Mouse (Mus musculus) midbrain, embryonic 12.5 days (tissue): ENCODE results near the gene Zfp148. TPM values are rescaled to one million over a fixed set of nuclear protein-coding genes. Genes with fewer than 3 reads are reported as not detected.

Source experiments
- ATAC-seq: fragments of 200-750 bp; cut with Nextera tagmentation; 2 replicates; pipeline ENCODE4 v1.8.0; 2017; ENCODE audit warnings: low read depth, moderate TSS enrichment, moderate library complexity; ENCODE audit not compliant: low FRiP score
- H3K27ac ChIP-seq: fragments of 300-500 bp; sonication (generic); replicated peaks from 2 replicates; pipeline ENCODE4 v1.5.1; 2016; ENCODE audit warnings: mild to moderate bottlenecking
- H3K27me3 ChIP-seq: fragments of 300-500 bp; sonication (generic); 2 replicates; pipeline ENCODE4 v1.6.1; 2016; ENCODE audit warnings: mild to moderate bottlenecking
- H3K36me3 ChIP-seq: fragments of 300-500 bp; sonication (generic); 2 replicates; pipeline ENCODE4 v1.6.1; 2016
- H3K4me1 ChIP-seq: fragments of 300-500 bp; sonication (generic); 2 replicates; pipeline ENCODE4 v1.6.1; 2016
- H3K4me2 ChIP-seq: fragments of 300-500 bp; sonication (generic); replicated peaks from 2 replicates; pipeline ENCODE4 v1.6.1; 2016; ENCODE audit warnings: mild to moderate bottlenecking, moderate library complexity
- H3K4me3 ChIP-seq: fragments of 300-500 bp; sonication (generic); 2 replicates; pipeline ENCODE4 v1.5.1; 2016; ENCODE audit warnings: mild to moderate bottlenecking
- H3K9ac ChIP-seq: fragments of 300-500 bp; sonication (generic); replicated peaks from 2 replicates; pipeline ENCODE4 v1.6.1; 2016; ENCODE audit warnings: mild to moderate bottlenecking, moderate library complexity
- H3K9me3 ChIP-seq: fragments of 300-500 bp; sonication (generic); 2 replicates; pipeline ENCODE4 v1.6.1; 2016; ENCODE audit warnings: mild to moderate bottlenecking
- WGBS: fragments of 180-500 bp; shearing (Covaris S2); methylation state at CpG from one replicate; pipeline ENCODE4 v1.1.7; 2016; 5-methylcytosine and 5-hydroxymethylcytosine counted together
- polyA plus RNA-seq: library from polyadenylated mRNA; unstranded; fragments of >200 nt; fragmentation: Nextera tagmentation; extraction: Ambion mirVana; gene quantifications from 2 replicates; pipeline ENCODE4 v1.2.1, GENCODE M21; 2016

The Zfp148 gene
- polyA plus RNA-seq, 1 experiment from 2014 or later, result 58.1 TPM

- H3K4me1 ChIP-seq, result 0 out of 2 replicates have a peak, but pooled peaks cover 8% of the 10 kb centered on the region
- H3K9ac ChIP-seq, result no peak overlapping the region
- H3K27ac ChIP-seq, result no peak overlapping the region
- no peak overlapping the region for H3K4me2 ChIP-seq
- H3K36me3 ChIP-seq, result no peaks in the 10 kb centered on the region
- H3K4me3 ChIP-seq, result no peak overlapping the region
- H3K27me3 ChIP-seq, result no peaks in the 10 kb centered on the region
- H3K9me3 ChIP-seq, result no peaks in the 10 kb centered on the region
- no peak for ATAC-seq
- whole genome bisulfite sequencing, result 90% methylated on average over 5 of the region's 5 CpGs
These were observed 35.0 kb downstream of the Zfp148 start for GRCm38 (mm10) chr16:33415607-33416006.

- peaks cover 16% of the 10 kb centered on the region for H3K4me1 ChIP-seq
- H3K9me3 ChIP-seq, result no peaks in the 10 kb centered on the region
- no peak overlapping the region for H3K4me2 ChIP-seq
- 0 out of 2 replicates have a peak overlapping the region, but pooled peaks have one; percentile 7 for H3K9ac ChIP-seq
- no peak overlapping the region for H3K4me3 ChIP-seq
- WGBS, result 28% methylated on average over 3 of the region's 3 CpGs
- no peaks in the 10 kb centered on the region for H3K27me3 ChIP-seq
- H3K36me3 ChIP-seq, result peaks cover 23% of the 10 kb centered on the region
- peak overlapping the region; percentile 62 for H3K27ac ChIP-seq
- ATAC-seq, result 0 out of 2 replicates have a peak, but pooled peaks have one; percentile 54
These were observed 47.7 kb downstream of the Zfp148 start for GRCm38 (mm10) chr16:33428327-33428726.

GRCm38 (mm10) chr16:33431660-33432059, 51.0 kb downstream of the Zfp148 start:
- Histone ChIP-seq H3K36me3 (peaks cover 25% of the 10 kb centered on the region), H3K4me2 (no peak overlapping the region), H3K4me3 (no peak overlapping the region), H3K4me1 (peaks cover 13% of the 10 kb centered on the region), H3K27me3 (no peaks in the 10 kb centered on the region), H3K9ac (no peak overlapping the region), H3K27ac (no peak overlapping the region), H3K9me3 (no peaks in the 10 kb centered on the region)
- no peak for ATAC-seq
- WGBS, result 93% methylated on average over 2 of the region's 2 CpGs

- 94% methylated on average over 6 of the region's 6 CpGs for WGBS
These were observed 60.4 kb downstream of the Zfp148 start for GRCm38 (mm10) chr16:33441065-33441464.

GRCm38 (mm10) chr16:33446830-33447229, 66.2 kb downstream of the Zfp148 start:
- Histone ChIP-seq H3K9me3 (no peaks in the 10 kb centered on the region), H3K27ac (no peak overlapping the region), H3K27me3 (no peaks in the 10 kb centered on the region), H3K4me1 (0 out of 2 replicates have a peak, but pooled peaks cover 3% of the 10 kb centered on the region), H3K36me3 (no peaks in the 10 kb centered on the region), H3K4me2 (no peak overlapping the region), H3K4me3 (no peak overlapping the region), H3K9ac (no peak overlapping the region)
- ATAC-seq, result no peak
- WGBS, result 76% methylated on average over 5 of the region's 5 CpGs

More at GRCm38 (mm10) chr16:33441065-33441464, 60.4 kb downstream of the Zfp148 start:
- H3K9me3 ChIP-seq, result no peaks in the 10 kb centered on the region
- no peak overlapping the region for H3K4me3 ChIP-seq
- no peak overlapping the region for H3K4me2 ChIP-seq
- H3K9ac ChIP-seq, result no peak overlapping the region
- H3K27ac ChIP-seq, result no peak overlapping the region
- ATAC-seq, result no peak
- no peaks in the 10 kb centered on the region for H3K27me3 ChIP-seq
- peaks cover 17% of the 10 kb centered on the region for H3K36me3 ChIP-seq
- H3K4me1 ChIP-seq, result no peaks in the 10 kb centered on the region

- H3K27me3 ChIP-seq, result no peaks in the 10 kb centered on the region
- WGBS, result 94% methylated on average over 2 of the region's 2 CpGs
- no peak overlapping the region for H3K4me2 ChIP-seq
- no peak overlapping the region for H3K27ac ChIP-seq
- peaks cover 5% of the 10 kb centered on the region for H3K36me3 ChIP-seq
- ATAC-seq, result no peak
- H3K4me3 ChIP-seq, result no peak overlapping the region
- no peaks in the 10 kb centered on the region for H3K9me3 ChIP-seq
- H3K4me1 ChIP-seq, result peaks cover 4% of the 10 kb centered on the region; the same call in 1 of the 2 replicates
- no peak overlapping the region for H3K9ac ChIP-seq
These were observed 73.2 kb downstream of the Zfp148 start for GRCm38 (mm10) chr16:33453826-33454225.

- ATAC-seq, result no peak
- 50% methylated on average over 2 of the region's 2 CpGs for WGBS
- H3K4me1 ChIP-seq, result peaks cover 4% of the 10 kb centered on the region; the same call in 1 of the 2 replicates
These were observed 73.7 kb downstream of the Zfp148 start for GRCm38 (mm10) chr16:33454306-33454705.

GRCm38 (mm10) chr16:33455263-33455910, 74.8 kb downstream of the Zfp148 start:
- Histone ChIP-seq H3K36me3 (peaks cover 17% of the 10 kb centered on the region), H3K27ac (no peak overlapping the region), H3K9me3 (no peaks in the 10 kb centered on the region), H3K4me1 (peaks cover 4% of the 10 kb centered on the region; the same call in 1 of the 2 replicates), H3K9ac (no peak overlapping the region), H3K27me3 (no peaks in the 10 kb centered on the region), H3K4me2 (no peak overlapping the region), H3K4me3 (no peak overlapping the region)
- 89% methylated on average over 6 of the region's 6 CpGs for WGBS
- ATAC-seq, result no peak

More at GRCm38 (mm10) chr16:33454306-33454705, 73.7 kb downstream of the Zfp148 start:
- Histone ChIP-seq H3K36me3 (peaks cover 8% of the 10 kb centered on the region), H3K9ac (no peak overlapping the region), H3K27ac (no peak overlapping the region), H3K9me3 (no peaks in the 10 kb centered on the region), H3K27me3 (no peaks in the 10 kb centered on the region), H3K4me3 (no peak overlapping the region), H3K4me2 (no peak overlapping the region)

- Histone ChIP-seq H3K9me3 (no peaks in the 10 kb centered on the region), H3K27ac (no peak overlapping the region), H3K4me3 (no peak overlapping the region), H3K9ac (no peak overlapping the region), H3K27me3 (no peaks in the 10 kb centered on the region), H3K4me2 (no peak overlapping the region), H3K36me3 (peaks cover 17% of the 10 kb centered on the region), H3K4me1 (peaks cover 9% of the 10 kb centered on the region; the same call in 1 of the 2 replicates)
- WGBS, result 97% methylated on average over 1 of the region's 1 CpGs
- no peak for ATAC-seq
These were observed 78.5 kb downstream of the Zfp148 start for GRCm38 (mm10) chr16:33459101-33459500.

GRCm38 (mm10) chr16:33461416-33461815, 80.8 kb downstream of the Zfp148 start:
- no peak overlapping the region for H3K4me2 ChIP-seq
- WGBS, result 88% methylated on average over 3 of the region's 3 CpGs

GRCm38 (mm10) chr16:33464509-33465241, 84.0 kb downstream of the Zfp148 start:
- Histone ChIP-seq H3K9me3 (no peaks in the 10 kb centered on the region), H3K4me1 (peaks cover 18% of the 10 kb centered on the region), H3K4me3 (no peak overlapping the region), H3K27ac (peak overlapping the region; percentile 52; the same call in 1 of the 2 replicates), H3K9ac (no peak overlapping the region), H3K4me2 (no peak overlapping the region), H3K36me3 (peaks cover 14% of the 10 kb centered on the region), H3K27me3 (no peaks in the 10 kb centered on the region)
- 80% methylated on average over 4 of the region's 4 CpGs for WGBS
- ATAC-seq, result peak; percentile 56

More at GRCm38 (mm10) chr16:33461416-33461815, 80.8 kb downstream of the Zfp148 start:
- H3K9me3 ChIP-seq, result no peaks in the 10 kb centered on the region
- H3K36me3 ChIP-seq, result peaks cover 17% of the 10 kb centered on the region
- peaks cover 18% of the 10 kb centered on the region for H3K4me1 ChIP-seq
- no peak overlapping the region for H3K27ac ChIP-seq
- H3K4me3 ChIP-seq, result no peak overlapping the region
- no peak for ATAC-seq
- H3K9ac ChIP-seq, result no peak overlapping the region
- H3K27me3 ChIP-seq, result no peaks in the 10 kb centered on the region

GRCm38 (mm10) chr16:33465242-33465614, 84.6 kb downstream of the Zfp148 start:
- WGBS, result 90% methylated on average over 4 of the region's 4 CpGs
- ATAC-seq, result no peak
- Histone ChIP-seq H3K4me3 (no peak overlapping the region), H3K4me2 (no peak overlapping the region), H3K9me3 (no peaks in the 10 kb centered on the region), H3K36me3 (peaks cover 12% of the 10 kb centered on the region), H3K27ac (no peak overlapping the region), H3K4me1 (peaks cover 18% of the 10 kb centered on the region), H3K27me3 (no peaks in the 10 kb centered on the region), H3K9ac (no peak overlapping the region)
